Mouse (Mus musculus): Measurements from ENCODE around the gene Lama1. TPM values are rescaled to one million over a fixed set of nuclear protein-coding genes. Genes with fewer than 3 reads are reported as not detected.

The Lama1 gene
- polyA plus RNA-seq, 1 experiment from 2014 or later, result 0.72 TPM

DNA sequence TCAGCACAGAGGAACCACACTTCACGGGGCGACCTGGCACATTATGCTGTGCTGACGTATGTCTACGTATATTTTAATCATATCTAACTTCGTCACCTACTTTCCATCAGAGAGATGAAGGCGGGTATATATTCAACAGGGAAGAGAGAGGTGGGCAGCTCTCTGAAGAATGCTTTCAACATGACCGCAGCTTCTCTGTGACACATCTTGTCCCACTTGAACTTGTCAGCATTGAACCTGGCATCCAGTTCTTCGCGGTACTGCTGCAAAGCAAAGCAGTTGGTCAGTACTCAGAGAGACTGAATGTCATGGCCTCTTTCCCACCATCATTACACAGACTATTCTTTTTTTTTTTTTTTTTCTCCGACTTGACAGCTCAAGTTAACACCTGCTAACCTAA is 167.3 kb downstream of the Lama1 start:
- no peaks in the 10 kb centered on the region for H3K36me3 ChIP-seq (replicated peaks; ENCODE audit: insufficient read depth, low read length)
- H3K9me3 ChIP-seq (ENCODE audit: low read length), result no peaks in the 10 kb centered on the region
- TF ChIP-seq EP300 (IDR thresholded peaks at IDR 0.05; ENCODE audit: low read depth), result no peak
- TF ChIP-seq CTCF (IDR thresholded peaks at IDR 0.05; ENCODE audit: low read depth), result no peak
- H3K4me1 ChIP-seq (ENCODE audit: insufficient read depth), result no peaks in the 10 kb centered on the region
- no peak for DNase-seq
- no peaks in the 10 kb centered on the region for H3K27me3 ChIP-seq (ENCODE audit: insufficient read depth, low read length)
- 87% methylated on average over 10 of the region's 10 CpGs for WGBS (ENCODE audit: insufficient replicate concordance)
- H3K27ac ChIP-seq (ENCODE audit: low read depth), result no peak overlapping the region
- no peak overlapping the region for H3K4me3 ChIP-seq (ENCODE audit: low read depth, low read length)
- no peak overlapping the region for H3K9ac ChIP-seq (replicated peaks)
- no peak overlapping the region for H3K4me2 ChIP-seq (ENCODE audit: low read depth, low read length)
- ATAC-seq, result no peak

DNA sequence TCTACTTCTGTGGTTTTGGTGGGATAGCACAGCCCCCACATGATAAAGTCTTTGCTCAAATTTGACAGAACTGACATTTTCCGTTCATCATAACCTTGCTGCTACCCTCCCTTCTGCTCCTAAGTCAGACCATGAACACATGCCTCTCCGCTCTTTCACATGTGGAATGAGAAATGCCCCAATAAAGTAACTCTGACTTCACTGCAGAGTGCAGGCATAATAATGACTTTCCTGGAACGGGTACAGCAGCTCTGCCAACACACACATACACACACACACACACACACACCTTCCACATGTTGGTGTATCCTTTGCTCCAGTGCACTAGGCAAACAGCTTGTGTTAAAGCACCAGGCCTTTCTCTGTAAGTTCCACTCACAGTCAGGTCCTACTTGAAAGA is 167.9 kb downstream of the Lama1 start:
- Histone ChIP-seq H3K36me3 (replicated peaks; ENCODE audit: insufficient read depth, low read length) (no peaks in the 10 kb centered on the region), H3K4me2 (ENCODE audit: low read depth, low read length) (no peak overlapping the region), H3K4me1 (ENCODE audit: insufficient read depth) (no peaks in the 10 kb centered on the region), H3K27ac (ENCODE audit: low read depth) (no peak overlapping the region), H3K9me3 (ENCODE audit: low read length) (no peaks in the 10 kb centered on the region), H3K27me3 (ENCODE audit: insufficient read depth, low read length) (no peaks in the 10 kb centered on the region), H3K9ac (replicated peaks) (no peak overlapping the region), H3K4me3 (ENCODE audit: low read depth, low read length) (no peak overlapping the region)
- TF ChIP-seq CTCF (IDR thresholded peaks at IDR 0.05; ENCODE audit: low read depth), result no peak
- TF ChIP-seq EP300 (IDR thresholded peaks at IDR 0.05; ENCODE audit: low read depth), result no peak
- ATAC-seq, result no peak
- WGBS (ENCODE audit: insufficient replicate concordance), result 76% methylated on average over 3 of the region's 3 CpGs
- no peak for DNase-seq

DNA sequence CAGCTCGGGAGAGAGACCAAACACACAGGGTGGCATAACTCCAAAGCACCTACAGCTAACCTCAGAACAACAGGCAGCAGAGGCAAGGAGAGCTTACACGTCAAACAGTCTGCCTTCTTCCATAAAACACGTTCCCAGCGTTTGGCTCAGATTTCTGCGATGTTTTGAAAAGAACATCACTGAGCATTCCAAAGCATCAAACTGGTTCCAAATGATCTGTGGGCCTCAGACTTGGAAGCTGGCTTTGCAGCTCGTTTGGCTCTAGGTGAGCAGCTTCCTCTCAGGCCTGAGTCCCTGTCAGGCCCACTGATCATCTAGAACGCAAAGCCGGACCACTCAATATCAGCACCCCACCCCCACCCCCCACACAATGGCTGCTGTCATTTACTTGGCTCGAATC is 169.0 kb downstream of the Lama1 start:
- Histone ChIP-seq H3K4me1 (ENCODE audit: insufficient read depth) (no peaks in the 10 kb centered on the region), H3K4me3 (ENCODE audit: low read depth, low read length) (no peak overlapping the region), H3K4me2 (ENCODE audit: low read depth, low read length) (no peak overlapping the region), H3K9me3 (ENCODE audit: low read length) (no peaks in the 10 kb centered on the region), H3K27me3 (ENCODE audit: insufficient read depth, low read length) (no peaks in the 10 kb centered on the region), H3K36me3 (replicated peaks; ENCODE audit: insufficient read depth, low read length) (no peaks in the 10 kb centered on the region), H3K9ac (replicated peaks) (no peak overlapping the region), H3K27ac (ENCODE audit: low read depth) (no peak overlapping the region)
- ATAC-seq (no peak), DNase-seq (no peak)
- WGBS (ENCODE audit: insufficient replicate concordance), result 78% methylated on average over 9 of the region's 9 CpGs
- TF ChIP-seq EP300 (IDR thresholded peaks at IDR 0.05; ENCODE audit: low read depth) (no peak), CTCF (IDR thresholded peaks at IDR 0.05; ENCODE audit: low read depth) (no peak)

DNA sequence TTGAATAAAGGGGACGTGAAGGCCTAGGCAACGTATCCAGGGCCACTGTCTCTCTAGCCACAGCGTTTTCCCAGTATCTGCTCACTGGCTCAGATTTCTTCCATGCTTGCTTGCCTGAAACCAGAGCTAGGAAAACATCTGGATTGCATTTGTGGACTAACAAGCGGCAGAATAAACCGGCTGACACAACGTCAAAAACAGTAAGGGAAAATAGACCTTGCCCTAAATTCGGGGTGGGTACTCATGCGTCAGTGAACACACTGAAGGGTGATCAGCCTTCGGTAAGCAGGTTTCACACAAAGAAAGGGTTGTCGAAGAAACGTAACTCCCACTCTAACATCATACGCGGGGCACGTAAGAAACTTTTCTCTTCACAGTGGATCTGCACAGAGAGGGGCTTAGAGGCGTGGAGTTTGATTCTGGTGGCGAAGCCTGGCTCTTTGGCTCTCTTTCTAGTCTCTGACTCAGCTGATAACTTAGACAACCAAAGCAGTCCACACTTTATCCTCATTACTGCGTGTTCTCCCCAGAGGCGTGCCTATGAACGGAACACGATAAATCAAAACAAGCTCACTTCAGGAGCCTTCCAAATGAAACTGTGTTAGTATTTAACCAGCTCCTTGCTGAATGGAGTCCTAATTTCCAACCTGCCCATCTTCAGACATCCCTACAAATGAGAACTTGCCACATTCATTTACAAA is 169.6 kb downstream of the Lama1 start:
- TF ChIP-seq EP300 (IDR thresholded peaks at IDR 0.05; ENCODE audit: low read depth), result no peak
- TF ChIP-seq CTCF (IDR thresholded peaks at IDR 0.05; ENCODE audit: low read depth), result no peak
- WGBS (ENCODE audit: insufficient replicate concordance), result 84% methylated on average over 20 of the region's 20 CpGs
- ATAC-seq, result no peak
- DNase-seq, result no peak
- Histone ChIP-seq H3K4me2 (ENCODE audit: low read depth, low read length) (no peak overlapping the region), H3K4me1 (ENCODE audit: insufficient read depth) (no peaks in the 10 kb centered on the region), H3K27ac (ENCODE audit: low read depth) (no peak overlapping the region), H3K9me3 (ENCODE audit: low read length) (no peaks in the 10 kb centered on the region), H3K9ac (replicated peaks) (no peak overlapping the region), H3K27me3 (ENCODE audit: insufficient read depth, low read length) (no peaks in the 10 kb centered on the region), H3K36me3 (replicated peaks; ENCODE audit: insufficient read depth, low read length) (no peaks in the 10 kb centered on the region), H3K4me3 (ENCODE audit: low read depth, low read length) (no peak overlapping the region)

DNA sequence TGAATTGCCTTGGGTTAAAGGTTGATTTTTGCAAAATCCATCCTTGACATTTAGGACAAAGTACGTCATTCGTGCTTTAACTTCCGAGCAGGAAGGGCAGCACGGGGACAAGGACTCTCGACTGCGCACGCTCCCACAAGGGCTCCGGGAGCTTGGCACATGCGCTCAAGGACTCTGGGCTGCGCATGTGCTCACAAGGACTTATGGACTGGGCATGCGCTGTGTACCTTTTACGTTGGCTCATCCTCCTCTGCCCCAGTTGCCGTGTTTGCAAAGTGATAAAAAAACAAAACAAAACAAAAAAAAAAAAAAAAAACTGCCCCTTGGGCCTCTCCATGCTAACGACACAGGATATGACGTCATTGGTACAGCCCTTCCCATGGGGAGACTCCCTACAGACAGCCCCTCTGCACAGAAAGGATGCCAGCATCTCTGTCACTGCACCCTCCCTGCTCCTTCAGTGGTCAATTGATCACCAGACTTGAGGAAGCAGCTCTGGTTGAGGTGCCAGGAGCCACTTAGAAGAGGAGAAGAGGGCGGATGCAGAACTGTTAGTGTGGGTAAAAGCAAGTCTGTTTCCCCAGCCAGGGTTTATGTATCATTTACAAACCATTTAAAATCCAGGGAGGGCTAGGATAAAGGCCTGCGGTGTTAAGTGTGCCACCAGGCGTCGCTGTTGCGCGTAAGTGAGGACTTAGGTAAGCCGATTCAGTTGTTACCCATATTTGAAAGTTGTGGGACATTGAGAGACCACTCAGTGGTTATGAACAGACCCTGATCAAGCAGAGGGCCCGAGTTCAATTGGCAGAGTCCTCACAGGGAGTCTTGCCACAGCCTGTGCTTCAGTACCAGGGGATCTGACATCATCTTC is 172.9 kb downstream of the Lama1 start:
- H3K27ac ChIP-seq (ENCODE audit: low read depth), result no peak overlapping the region
- H3K4me1 ChIP-seq (ENCODE audit: insufficient read depth), result no peaks in the 10 kb centered on the region
- no peak overlapping the region for H3K4me3 ChIP-seq (ENCODE audit: low read depth, low read length)
- no peaks in the 10 kb centered on the region for H3K36me3 ChIP-seq (replicated peaks; ENCODE audit: insufficient read depth, low read length)
- no peak overlapping the region for H3K4me2 ChIP-seq (ENCODE audit: low read depth, low read length)
- TF ChIP-seq CTCF (IDR thresholded peaks at IDR 0.05; ENCODE audit: low read depth) (peak; percentile 73), EP300 (IDR thresholded peaks at IDR 0.05; ENCODE audit: low read depth) (no peak)
- ATAC-seq, result no peak
- H3K9me3 ChIP-seq (ENCODE audit: low read length), result no peaks in the 10 kb centered on the region
- no peak overlapping the region for H3K9ac ChIP-seq (replicated peaks)
- peak; percentile 57 for DNase-seq
- H3K27me3 ChIP-seq (ENCODE audit: insufficient read depth, low read length), result no peaks in the 10 kb centered on the region
- WGBS (ENCODE audit: insufficient replicate concordance), result 69% methylated on average over 23 of the region's 23 CpGs

Other genes with a start within 250 kb of the Lama1 start
- gene Lrrc30, start 64.5 kb upstream of the Lama1 start, polyA plus RNA-seq (2015; fragmentation: Nextera tagmentation; extraction: Ambion mirVana), result not detected in 2 replicates